Comparison of ENCODE assay signal across 13 mouse cellular contexts in genomic region chr8:123978926-123979325, GRCm38 (mm10). TPM values are rescaled to one million over a fixed set of nuclear protein-coding genes. Genes with fewer than 3 reads are reported as not detected.
DNase-seq lines count a peak whose midpoint lies in the region; ATAC-seq and TF ChIP-seq lines count a peak whose summit lies in the region.
"Had no signal": no experiment of that assay in that cellular context is flagged by ENCODE, and none has a peak within 500 bp of the region (broad histone marks: within the 10 kb centered on the region; RNA-seq: fewer than 3 reads in every experiment).

No protein-coding gene starts in this region.

- intact Hi-C loops in heart, postnatal 25 days (cut with DNase I) = loop anchor here (2.0 kb wide), 1 partner anchor 30 kb away; the partner anchor contains the start of gene Nup133

- peak overlapping the region; percentile 53; the same call in 1 of the 2 replicates for H3K4me2 ChIP-seq in heart, embryonic 16.5 days (ENCODE audit: low read depth, low read length)
- H3K4me2 ChIP-seq in liver, embryonic 15.5 days = peak overlapping the region; percentile 83
- H3K4me2 ChIP-seq: hindbrain, embryonic 12.5 days had no signal

- H3K9ac ChIP-seq in heart, embryonic 16.5 days (ENCODE audit: low read length) = peak overlapping the region; percentile 30
- H3K9ac ChIP-seq in liver, embryonic 15.5 days = peak overlapping the region; percentile 100
- H3K9ac ChIP-seq: forebrain, postnatal 0 days had no signal

- no peaks in the 10 kb centered on the region for H3K9me3 ChIP-seq in heart, embryonic 16.5 days (replicated peaks; ENCODE audit: control insufficient read depth, low read length)
- peaks cover 8% of the 10 kb centered on the region for H3K9me3 ChIP-seq in G1E (replicated peaks)
- H3K9me3 ChIP-seq in liver, embryonic 15.5 days (replicated peaks) = no peaks in the 10 kb centered on the region
- H3K9me3 ChIP-seq: hindbrain, embryonic 12.5 days had no signal

- DNase-seq in heart, postnatal 25 days (ENCODE audit: low spot score) = no peak
- DNase-seq in G1E (ENCODE audit: low spot score) = peak; percentile 65
- peak; percentile 86 for DNase-seq in c-Kit-positive CD71-positive TER-119-positive erythroid progenitor cells, embryonic 14.5 days (ENCODE audit: low spot score)
- DNase-seq in left cerebral cortex, adult 18-20 months (ENCODE audit: low spot score in 2 of 2) = no peak
- no peak for DNase-seq in adrenal gland, postnatal 36 days
- DNase-seq: cerebellum, adult 9-11 months; forebrain, postnatal 0 days; layer of hippocampus, adult 9-11 months had no signal

- 0 out of 2 replicates have a peak, but pooled peaks have one; percentile 2 for ATAC-seq in heart, embryonic 16.5 days (replicated peaks; ENCODE audit: extremely low read depth, insufficient read depth, low FRiP score)
- ATAC-seq in G1E (ENCODE audit: extremely low read depth, insufficient number of reproducible peaks, low FRiP score, poor library complexity, severe bottlenecking) = peak; percentile 61
- ATAC-seq in liver, embryonic 15.5 days (ENCODE audit: insufficient read depth) = peak; percentile 87
- no peak for ATAC-seq in frontal cortex, adult (ENCODE audit: low TSS enrichment)
- ATAC-seq: forebrain, postnatal 0 days had no signal

- 37% methylated on average over 8 of the region's 8 CpGs for WGBS in heart, embryonic 16.5 days
- 7% methylated on average over 8 of the region's 8 CpGs for WGBS in liver, embryonic 15.5 days (ENCODE audit: insufficient replicate concordance)

- H3K4me1 ChIP-seq in heart, embryonic 16.5 days (ENCODE audit: control insufficient read depth, insufficient read depth, low read length) = peaks cover 39% of the 10 kb centered on the region
- peaks cover 62% of the 10 kb centered on the region for H3K4me1 ChIP-seq in G1E (ENCODE audit: insufficient read depth, low read depth, low read length)
- peaks cover 73% of the 10 kb centered on the region for H3K4me1 ChIP-seq in liver, embryonic 15.5 days (replicated peaks)

- no peak for TF ChIP-seq CTCF in G1E (IDR thresholded peaks at IDR 0.05; ENCODE audit: low read depth, low read length)

- no peak overlapping the region for H3K4me3 ChIP-seq in heart, embryonic 16.5 days (ENCODE audit: low read length)
- H3K4me3 ChIP-seq in G1E (ENCODE audit: low read depth, low read length) = peak overlapping the region; percentile 49; the same call in 1 of the 2 replicates
- peak overlapping the region; percentile 99 for H3K4me3 ChIP-seq in liver, embryonic 15.5 days (replicated peaks)
- H3K4me3 ChIP-seq: hindbrain, embryonic 12.5 days had no signal

- H3K27me3 ChIP-seq in heart, embryonic 16.5 days (ENCODE audit: control insufficient read depth, insufficient read depth, low read length) = no peaks in the 10 kb centered on the region
- no peaks in the 10 kb centered on the region for H3K27me3 ChIP-seq in G1E (ENCODE audit: insufficient read depth, low read length)
- no peaks in the 10 kb centered on the region for H3K27me3 ChIP-seq in liver, embryonic 15.5 days
- H3K27me3 ChIP-seq: hindbrain, embryonic 12.5 days had no signal

- peak overlapping the region; percentile 72 for H3K27ac ChIP-seq in heart, embryonic 16.5 days (ENCODE audit: low read length)
- H3K27ac ChIP-seq in liver, embryonic 15.5 days (replicated peaks) = peak overlapping the region; percentile 96
- H3K27ac ChIP-seq: hindbrain, embryonic 12.5 days; macrophage had no signal

- H3K36me3 ChIP-seq in heart, embryonic 16.5 days (ENCODE audit: control insufficient read depth, insufficient read depth) = 0 out of 2 replicates have a peak, but pooled peaks cover 2% of the 10 kb centered on the region
- peaks cover 50% of the 10 kb centered on the region for H3K36me3 ChIP-seq in G1E (replicated peaks)
- peaks cover 71% of the 10 kb centered on the region for H3K36me3 ChIP-seq in liver, embryonic 15.5 days (replicated peaks)
- H3K36me3 ChIP-seq: hindbrain, embryonic 12.5 days had no signal

RNA-seq across cellular contexts. Expression of gene Abcb10, which starts 4.0 kb away (rescaled TPM):
- 17.1 and 19.0 TPM in 2 replicates for polyA plus RNA-seq in heart, embryonic 16.5 days (2015; fragmentation: Nextera tagmentation; extraction: Ambion mirVana)
- 10 to 100 TPM; 43.9 to 48.0 TPM for total RNA-seq in heart, postnatal 25 days (2021)
- 20.8 and 44.3 TPM in 2 replicates for total RNA-seq in G1E (2014; fragmentation: Nextera tagmentation)
- 19.6 and 21.6 TPM in 2 replicates for total RNA-seq in G1E (2017)
- 19.7 and 22.1 TPM in 2 replicates for polyA plus RNA-seq in G1E (2012)
- 148 and 165 TPM in 2 replicates for polyA plus RNA-seq in liver, embryonic 15.5 days (2015; fragmentation: Nextera tagmentation; extraction: Ambion mirVana)
- total RNA-seq in left cerebral cortex, adult 18-20 months (2021) = 10 to 100 TPM; 17.3 to 20.1 TPM
- 10 to 100 TPM; 12.8 to 13.5 TPM for total RNA-seq in adrenal gland, postnatal 36 days (2021)

RNA-seq across cellular contexts. Expression of gene Nup133, which starts 29.9 kb away (rescaled TPM):
- 20.3 and 21.6 TPM in 2 replicates for polyA plus RNA-seq in heart, embryonic 16.5 days (2015; fragmentation: Nextera tagmentation; extraction: Ambion mirVana)
- total RNA-seq in heart, postnatal 25 days (2021) = 10 to 100 TPM in 1 of 2 experiments, 1 to 10 TPM in 1; 9.2 to 11.9 TPM
- 46.2 and 66.5 TPM in 2 replicates for total RNA-seq in G1E (2014; fragmentation: Nextera tagmentation)
- total RNA-seq in G1E (2017) = 38.3 and 42.5 TPM in 2 replicates
- 21.2 and 31.2 TPM in 2 replicates for polyA plus RNA-seq in G1E (2012)
- 19.2 and 19.4 TPM in 2 replicates for polyA plus RNA-seq in liver, embryonic 15.5 days (2015; fragmentation: Nextera tagmentation; extraction: Ambion mirVana)
- 10 to 100 TPM; 21.7 to 23.5 TPM for total RNA-seq in left cerebral cortex, adult 18-20 months (2021)
- 10 to 100 TPM; 20.5 to 21.0 TPM for total RNA-seq in adrenal gland, postnatal 36 days (2021)

RNA-seq across cellular contexts. Expression of gene Taf5l, which starts 42.3 kb away (rescaled TPM):
- 25.4 and 27.9 TPM in 2 replicates for polyA plus RNA-seq in heart, embryonic 16.5 days (2015; fragmentation: Nextera tagmentation; extraction: Ambion mirVana)
- 10 to 100 TPM; 15.0 TPM for total RNA-seq in heart, postnatal 25 days (2021)
- total RNA-seq in G1E (2014; fragmentation: Nextera tagmentation) (36.9 and 46.6 TPM in 2 replicates), G1E (2017) (35.0 and 38.0 TPM in 2 replicates)
- polyA plus RNA-seq in G1E (2012) = 23.5 and 24.3 TPM in 2 replicates
- polyA plus RNA-seq in liver, embryonic 15.5 days (2015; fragmentation: Nextera tagmentation; extraction: Ambion mirVana) = 27.5 and 29.5 TPM in 2 replicates
- 10 to 100 TPM; 21.2 to 23.9 TPM for total RNA-seq in left cerebral cortex, adult 18-20 months (2021)
- total RNA-seq in adrenal gland, postnatal 36 days (2021) = 10 to 100 TPM; 21.3 to 26.5 TPM

RNA-seq across cellular contexts. Expression of gene Urb2, which starts 42.4 kb away (rescaled TPM):
- polyA plus RNA-seq in heart, embryonic 16.5 days (2015; fragmentation: Nextera tagmentation; extraction: Ambion mirVana) = 3.0 and 3.3 TPM in 2 replicates
- 1 to 10 TPM; 5.4 to 6.1 TPM for total RNA-seq in heart, postnatal 25 days (2021)
- total RNA-seq in G1E (2014; fragmentation: Nextera tagmentation) = 19.5 and 24.8 TPM in 2 replicates
- 19.3 and 19.4 TPM in 2 replicates for total RNA-seq in G1E (2017)
- 2.2 and 3.8 TPM in 2 replicates for polyA plus RNA-seq in G1E (2012)
- 2.4 and 2.5 TPM in 2 replicates for polyA plus RNA-seq in liver, embryonic 15.5 days (2015; fragmentation: Nextera tagmentation; extraction: Ambion mirVana)
- total RNA-seq in left cerebral cortex, adult 18-20 months (2021) = 10 to 100 TPM; 12.1 to 12.9 TPM
- total RNA-seq in adrenal gland, postnatal 36 days (2021) = 10 to 100 TPM; 12.7 to 16.0 TPM

Comparison
In these comparisons a context has a peak if more than half of its experiments do, and no peak if none do; other contexts are left out.
1. DNase-seq: peak in G1E (single experiment) and c-Kit-positive CD71-positive TER-119-positive erythroid progenitor cells, embryonic 14.5 days (single experiment); none in heart, postnatal 25 days (single experiment), left cerebral cortex, adult 18-20 months (0 of 2) and adrenal gland, postnatal 36 days (0 of 2).